18 mouse cellular contexts compared by ENCODE assay signal in genomic region chr1:162305247-162305646, GRCm38 (mm10).
DNase-seq lines count a peak whose midpoint lies in the region; ATAC-seq and TF ChIP-seq lines count a peak whose summit lies in the region.
"Had no signal": no experiment of that assay in that cellular context is flagged by ENCODE, and none has a peak within 500 bp of the region (broad histone marks: within the 10 kb centered on the region; RNA-seq: fewer than 3 reads in every experiment).

No protein-coding gene starts in this region.

- H3K4me1 ChIP-seq in lung, embryonic 14.5 days (ENCODE audit: insufficient read depth): peaks cover 17% of the 10 kb centered on the region; the same call in 1 of the 2 replicates
- no peaks in the 10 kb centered on the region; the same call in 1 of the 2 replicates for H3K4me1 ChIP-seq in lung, adult 2 months (ENCODE audit: control insufficient read depth, insufficient read depth, low read length)
- no peaks in the 10 kb centered on the region for H3K4me1 ChIP-seq in embryonic facial prominence, embryonic 11.5 days (ENCODE audit: control insufficient read depth, insufficient read depth, low read length)
- peaks cover 46% of the 10 kb centered on the region for H3K4me1 ChIP-seq in limb, embryonic 12.5 days (replicated peaks)
- H3K4me1 ChIP-seq: heart, embryonic 12.5 days; midbrain, embryonic 10.5 days had no signal

- TF ChIP-seq POLR2A in lung, adult 2 months (IDR thresholded peaks at IDR 0.05; ENCODE audit: borderline replicate concordance, extremely low read depth, low read depth, low read length): no peak

- no peak for DNase-seq in frontal cortex, postnatal 14 days (ENCODE audit: low spot score in 2 of 2)
- DNase-seq in lung, embryonic 14.5 days: no peak
- DNase-seq in lung, adult 2 months: no peak
- peak; percentile 60 for DNase-seq in embryonic facial prominence, embryonic 11.5 days (ENCODE audit: low spot score)
- DNase-seq in gastrocnemius, adult 18-20 months (ENCODE audit: low spot score): no peak
- DNase-seq in thymus, postnatal 25 days: no peak
- DNase-seq: cerebellum, adult 2 months; forebrain, postnatal 0 days; gastrocnemius, postnatal 36 days; heart, postnatal 36 days; kidney, postnatal 14 days; lung, postnatal 10 days; retina, postnatal 1 day had no signal

- peak overlapping the region; percentile 25; the same call in 1 of the 2 replicates for H3K27ac ChIP-seq in lung, embryonic 14.5 days (ENCODE audit: low read depth)
- H3K27ac ChIP-seq in embryonic facial prominence, embryonic 11.5 days (replicated peaks; ENCODE audit: low read depth, low read length): peak overlapping the region; percentile 16; the same call in 1 of the 2 replicates
- H3K27ac ChIP-seq in limb, embryonic 12.5 days: peak overlapping the region; percentile 92
- H3K27ac ChIP-seq: midbrain, embryonic 10.5 days; neural tube, embryonic 15.5 days had no signal

- H3K9ac ChIP-seq in lung, embryonic 14.5 days: no peak overlapping the region
- no peak overlapping the region for H3K9ac ChIP-seq in embryonic facial prominence, embryonic 11.5 days (replicated peaks; ENCODE audit: low read length)
- no peak overlapping the region for H3K9ac ChIP-seq in limb, embryonic 12.5 days (replicated peaks)
- H3K9ac ChIP-seq: forebrain, postnatal 0 days; heart, embryonic 12.5 days; neural tube, embryonic 15.5 days had no signal

- 46% methylated on average over 6 of the region's 6 CpGs for WGBS in lung, embryonic 14.5 days
- 67% methylated on average over 6 of the region's 6 CpGs for WGBS in lung, adult 2 months
- 40% methylated on average over 6 of the region's 6 CpGs for WGBS in embryonic facial prominence, embryonic 11.5 days
- 26% methylated on average over 6 of the region's 6 CpGs for WGBS in limb, embryonic 12.5 days

- H3K4me2 ChIP-seq in lung, embryonic 14.5 days: 0 out of 2 replicates have a peak overlapping the region, but pooled peaks have one; percentile 4
- no peak overlapping the region for H3K4me2 ChIP-seq in embryonic facial prominence, embryonic 11.5 days (ENCODE audit: low read depth, low read length)
- no peak overlapping the region for H3K4me2 ChIP-seq in limb, embryonic 12.5 days
- H3K4me2 ChIP-seq: heart, embryonic 12.5 days; neural tube, embryonic 15.5 days had no signal

- peak; percentile 91 for ATAC-seq in frontal cortex, adult (ENCODE audit: low TSS enrichment)
- no peak; the same call in 1 of the 2 replicates for ATAC-seq in lung, embryonic 14.5 days (ENCODE audit: insufficient read depth)
- ATAC-seq in embryonic facial prominence, embryonic 11.5 days (replicated peaks; ENCODE audit: insufficient number of reproducible peaks, low FRiP score, low TSS enrichment, low read depth): no peak
- ATAC-seq in limb, embryonic 12.5 days (ENCODE audit: insufficient number of reproducible peaks, insufficient read depth, low FRiP score, low TSS enrichment, low read depth): no peak; the same call in 1 of the 2 replicates
- ATAC-seq: forebrain, postnatal 0 days had no signal

- H3K27me3 ChIP-seq in lung, embryonic 14.5 days (ENCODE audit: insufficient read depth, low read length): no peaks in the 10 kb centered on the region
- no peaks in the 10 kb centered on the region for H3K27me3 ChIP-seq in embryonic facial prominence, embryonic 11.5 days (ENCODE audit: control insufficient read depth, insufficient read depth, low read length)
- H3K27me3 ChIP-seq in limb, embryonic 12.5 days: no peaks in the 10 kb centered on the region
- H3K27me3 ChIP-seq: heart, embryonic 12.5 days; neural tube, embryonic 15.5 days had no signal

- TF ChIP-seq CTCF in lung, embryonic 14.5 days (IDR thresholded peaks at IDR 0.05; ENCODE audit: low read depth): no peak
- no peak for TF ChIP-seq CTCF in lung, adult 2 months (IDR thresholded peaks at IDR 0.05; ENCODE audit: insufficient read depth, low read length)

- H3K9me3 ChIP-seq in lung, embryonic 14.5 days (ENCODE audit: low read depth, low read length): no peaks in the 10 kb centered on the region
- no peaks in the 10 kb centered on the region for H3K9me3 ChIP-seq in embryonic facial prominence, embryonic 11.5 days (replicated peaks; ENCODE audit: control insufficient read depth, low read length)
- no peaks in the 10 kb centered on the region for H3K9me3 ChIP-seq in limb, embryonic 12.5 days
- H3K9me3 ChIP-seq: heart, embryonic 12.5 days; midbrain, embryonic 10.5 days; neural tube, embryonic 15.5 days had no signal

- H3K4me3 ChIP-seq in lung, embryonic 14.5 days (ENCODE audit: low read depth, low read length): no peak overlapping the region
- H3K4me3 ChIP-seq in lung, adult 2 months (replicated peaks; ENCODE audit: extremely low read depth, low read depth, low read length): no peak overlapping the region
- H3K4me3 ChIP-seq in embryonic facial prominence, embryonic 11.5 days (ENCODE audit: low read depth, low read length): no peak overlapping the region
- no peak overlapping the region for H3K4me3 ChIP-seq in limb, embryonic 12.5 days (replicated peaks)
- H3K4me3 ChIP-seq: heart, embryonic 12.5 days; midbrain, embryonic 10.5 days; neural tube, embryonic 15.5 days had no signal

- no peaks in the 10 kb centered on the region for H3K36me3 ChIP-seq in lung, embryonic 14.5 days (ENCODE audit: insufficient read depth)
- no peaks in the 10 kb centered on the region for H3K36me3 ChIP-seq in embryonic facial prominence, embryonic 11.5 days (replicated peaks; ENCODE audit: control insufficient read depth, insufficient read depth, low read depth, low read length)
- no peaks in the 10 kb centered on the region for H3K36me3 ChIP-seq in limb, embryonic 12.5 days
- H3K36me3 ChIP-seq: heart, embryonic 12.5 days; midbrain, embryonic 10.5 days had no signal

Comparison
In these comparisons a context has a peak if more than half of its experiments do, and no peak if none do; other contexts are left out.
1. H3K27ac ChIP-seq: peak in every context shown above with its lines; median percentile 92 in limb, embryonic 12.5 days; 25 in lung, embryonic 14.5 days; 16 in embryonic facial prominence, embryonic 11.5 days.